Mouse (Mus musculus) cortical plate, adult 2 months (tissue): ENCODE measurements at regions not wholly inside any gene's neighbourhood (a gene's known extent, or its start where the extent isn't known, plus 50 kb on each side); places are given as distances from the start of the nearest gene placed in this dataset.

Experiments
- CTCF ChIP-seq: fragments of 200-500 bp; IDR thresholded peaks from 2 replicates; pipeline ENCODE4 v1.5.1; 2011; ENCODE audit warnings: mild to moderate bottlenecking, control low read depth, low read length; ENCODE audit not compliant: insufficient read depth; ENCODE audit errors: extremely low read depth
- POLR2A ChIP-seq: fragments of 200-500 bp; IDR thresholded peaks from 2 replicates; pipeline ENCODE4 v1.6.1; 2011; ENCODE audit warnings: mild to moderate bottlenecking, low read length, control low read depth; ENCODE audit not compliant: insufficient read depth; ENCODE audit errors: extremely low read depth

DNA sequence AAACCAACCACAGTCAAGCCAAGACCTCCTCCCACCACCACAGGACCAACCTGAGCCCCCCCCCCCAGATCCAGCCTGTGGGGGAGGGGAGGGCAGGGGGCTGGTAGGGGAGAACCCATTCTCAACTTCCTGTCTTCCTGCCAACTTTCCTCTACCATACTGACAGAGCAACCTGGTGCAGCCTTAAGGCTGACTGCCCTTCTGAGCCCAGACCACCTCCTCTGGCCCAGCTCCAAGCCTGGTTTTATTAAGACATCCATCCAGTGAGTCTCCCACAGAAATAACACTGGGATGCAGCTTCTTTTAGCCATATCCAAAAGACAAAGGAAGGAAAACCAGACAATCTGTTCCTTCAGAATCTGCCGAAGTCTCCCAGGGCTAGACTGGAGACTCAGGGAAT is 342.8 kb downstream of the Gm9195 start:
- TF ChIP-seq CTCF (no peak), POLR2A (no peak)
